18 mouse cellular contexts compared by ENCODE assay signal in genomic region chr6:140380588-140380987, GRCm38 (mm10).
"Had no signal": no experiment of that assay in that cellular context is flagged by ENCODE, and none has a peak within 500 bp of the region (broad histone marks: within the 10 kb centered on the region; RNA-seq: fewer than 3 reads in every experiment).

No protein-coding gene starts in this region.

- H3K27me3 ChIP-seq: heart, embryonic 13.5 days; heart, embryonic 15.5 days; hindbrain, embryonic 12.5 days; hindbrain, embryonic 15.5 days; limb, embryonic 13.5 days; limb, embryonic 15.5 days; liver, embryonic 12.5 days had no signal

- ATAC-seq: liver, embryonic 12.5 days had no signal

- H3K9me3 ChIP-seq: heart, embryonic 13.5 days; heart, embryonic 15.5 days; hindbrain, embryonic 12.5 days; hindbrain, embryonic 15.5 days; limb, embryonic 13.5 days; limb, embryonic 15.5 days; liver, embryonic 12.5 days had no signal

- H3K27ac ChIP-seq: heart, adult 2 months; heart, embryonic 13.5 days; heart, embryonic 15.5 days; hindbrain, embryonic 12.5 days; hindbrain, embryonic 15.5 days; hindbrain, postnatal 0 days; limb, embryonic 13.5 days; limb, embryonic 15.5 days; liver, embryonic 12.5 days; liver, embryonic 14.5 days had no signal

- H3K9ac ChIP-seq: heart, embryonic 13.5 days; heart, embryonic 15.5 days; hindbrain, embryonic 12.5 days; hindbrain, embryonic 15.5 days; limb, embryonic 13.5 days; limb, embryonic 15.5 days; liver, embryonic 12.5 days; liver, embryonic 14.5 days had no signal

- H3K4me3 ChIP-seq: heart, adult 2 months; heart, embryonic 13.5 days; heart, embryonic 15.5 days; hindbrain, embryonic 12.5 days; hindbrain, embryonic 15.5 days; limb, embryonic 13.5 days; limb, embryonic 15.5 days; liver, embryonic 12.5 days had no signal

- H3K36me3 ChIP-seq: heart, embryonic 13.5 days; heart, embryonic 15.5 days; hindbrain, embryonic 12.5 days; hindbrain, embryonic 15.5 days; limb, embryonic 13.5 days; limb, embryonic 15.5 days; liver, embryonic 12.5 days had no signal

- H3K4me1 ChIP-seq: heart, embryonic 13.5 days; heart, embryonic 15.5 days; hindbrain, embryonic 12.5 days; hindbrain, embryonic 15.5 days; limb, embryonic 13.5 days; limb, embryonic 15.5 days; liver, embryonic 12.5 days had no signal

- DNase-seq: heart, adult 2 months; heart, postnatal 14 days; heart, postnatal 36 days; kidney, adult 18-20 months; kidney, adult 8-10 months; kidney, postnatal 25 days; layer of hippocampus, postnatal 36 days; left cerebral cortex, postnatal 4 days had no signal

- H3K4me2 ChIP-seq: heart, embryonic 11.5 days; heart, embryonic 13.5 days; heart, embryonic 15.5 days; hindbrain, embryonic 12.5 days; hindbrain, embryonic 15.5 days; limb, embryonic 13.5 days; limb, embryonic 15.5 days; liver, embryonic 12.5 days had no signal
